ENCODE assay signal across 9 mouse cellular contexts in genomic region chr11:32384135-32384801, GRCm38 (mm10). TPM values are rescaled to one million over a fixed set of nuclear protein-coding genes. Genes with fewer than 3 reads are reported as not detected.
DNase-seq lines count a peak whose midpoint lies in the region; ATAC-seq and TF ChIP-seq lines count a peak whose summit lies in the region.
"Had no signal": no experiment of that assay in that cellular context is flagged by ENCODE, and none has a peak within 500 bp of the region (broad histone marks: within the 10 kb centered on the region; RNA-seq: fewer than 3 reads in every experiment).

No protein-coding gene starts in this region.

- H3K27ac ChIP-seq in kidney, postnatal 0 days, result peak overlapping the region; percentile 77
- peak overlapping the region; percentile 87 for H3K27ac ChIP-seq in embryonic fibroblast, embryonic 13.5 days (ENCODE audit: insufficient read depth, low read length)
- peak overlapping the region; percentile 87 for H3K27ac ChIP-seq in intestine, embryonic 14.5 days (ENCODE audit: low read depth)
- H3K27ac ChIP-seq in neural tube, embryonic 15.5 days (replicated peaks), result peak overlapping the region; percentile 74; the same call in 1 of the 2 replicates

- WGBS in kidney, postnatal 0 days, result 61% methylated on average over 7 of the region's 7 CpGs
- 82% methylated on average over 7 of the region's 7 CpGs for WGBS in intestine, embryonic 14.5 days
- WGBS in neural tube, embryonic 15.5 days, result 39% methylated on average over 7 of the region's 7 CpGs

- DNase-seq in kidney, postnatal 0 days (ENCODE audit: low spot score), result no peak
- no peak for DNase-seq in kidney, adult 8-10 months
- DNase-seq in intestine, embryonic 14.5 days (ENCODE audit: low spot score), result no peak
- DNase-seq in adrenal gland, adult 2 months, result no peak
- DNase-seq in yolk sac, embryonic 10.5 days (ENCODE audit: low spot score), result no peak
- DNase-seq: thymus, adult 18-20 months had no signal

- peaks cover 3% of the 10 kb centered on the region; the same call in 1 of the 2 replicates for H3K36me3 ChIP-seq in kidney, postnatal 0 days (ENCODE audit: insufficient read depth, low read length)
- peaks cover 42% of the 10 kb centered on the region for H3K36me3 ChIP-seq in intestine, embryonic 14.5 days (ENCODE audit: control insufficient read depth, insufficient read depth, low read length)
- H3K36me3 ChIP-seq in neural tube, embryonic 15.5 days, result peaks cover 34% of the 10 kb centered on the region

- ATAC-seq in kidney, postnatal 0 days (replicated peaks; ENCODE audit: low FRiP score, low read depth), result peak; percentile 29
- 0 out of 2 replicates have a peak, but pooled peaks have one; percentile 12 for ATAC-seq in intestine, embryonic 14.5 days (replicated peaks; ENCODE audit: low FRiP score, low TSS enrichment, low read depth)
- peak; percentile 22 for ATAC-seq in neural tube, embryonic 15.5 days (ENCODE audit: low FRiP score)
- no peak for ATAC-seq in activated CD4-positive, CD25-positive, alpha-beta regulatory T cell, adult 4 months

- H3K9ac ChIP-seq in kidney, postnatal 0 days (ENCODE audit: low read depth, low read length), result no peak overlapping the region
- H3K9ac ChIP-seq in intestine, embryonic 14.5 days (ENCODE audit: low read length), result no peak overlapping the region
- H3K9ac ChIP-seq in neural tube, embryonic 15.5 days (replicated peaks), result no peak overlapping the region

- no peaks in the 10 kb centered on the region for H3K9me3 ChIP-seq in kidney, postnatal 0 days (replicated peaks; ENCODE audit: low read length)
- H3K9me3 ChIP-seq in intestine, embryonic 14.5 days (ENCODE audit: control insufficient read depth, low read length), result no peaks in the 10 kb centered on the region
- H3K9me3 ChIP-seq in neural tube, embryonic 15.5 days (replicated peaks), result no peaks in the 10 kb centered on the region

- H3K27me3 ChIP-seq in kidney, postnatal 0 days (ENCODE audit: insufficient read depth, low read length), result no peaks in the 10 kb centered on the region
- no peaks in the 10 kb centered on the region for H3K27me3 ChIP-seq in intestine, embryonic 14.5 days (replicated peaks; ENCODE audit: control insufficient read depth, insufficient read depth, low read length)
- H3K27me3 ChIP-seq in neural tube, embryonic 15.5 days (replicated peaks), result no peaks in the 10 kb centered on the region

- no peak for TF ChIP-seq POLR2A in embryonic fibroblast, embryonic 13.5 days (IDR thresholded peaks at IDR 0.05; ENCODE audit: low read depth, low read length)

- no peak overlapping the region for H3K4me3 ChIP-seq in kidney, postnatal 0 days (replicated peaks; ENCODE audit: low read depth, low read length)
- H3K4me3 ChIP-seq in embryonic fibroblast, embryonic 13.5 days (ENCODE audit: insufficient read depth, low read length), result no peak overlapping the region
- H3K4me3 ChIP-seq in intestine, embryonic 14.5 days (ENCODE audit: low read depth, low read length), result no peak overlapping the region
- no peak overlapping the region for H3K4me3 ChIP-seq in neural tube, embryonic 15.5 days (replicated peaks)

- TF ChIP-seq CTCF in kidney, postnatal 0 days (IDR thresholded peaks at IDR 0.05; ENCODE audit: low read depth), result no peak
- TF ChIP-seq CTCF in embryonic fibroblast, embryonic 13.5 days (IDR thresholded peaks at IDR 0.05; ENCODE audit: borderline replicate concordance, insufficient read depth, low read length), result no peak

- H3K4me1 ChIP-seq in kidney, postnatal 0 days (replicated peaks; ENCODE audit: insufficient read depth, low read length), result peaks cover 10% of the 10 kb centered on the region
- H3K4me1 ChIP-seq in embryonic fibroblast, embryonic 13.5 days (ENCODE audit: control insufficient read depth, insufficient read depth, low read length), result peaks cover 6% of the 10 kb centered on the region
- peaks cover 6% of the 10 kb centered on the region; the same call in 1 of the 2 replicates for H3K4me1 ChIP-seq in intestine, embryonic 14.5 days (replicated peaks; ENCODE audit: control insufficient read depth, insufficient read depth, low read length)
- peaks cover 4% of the 10 kb centered on the region for H3K4me1 ChIP-seq in neural tube, embryonic 15.5 days

- H3K4me2 ChIP-seq in kidney, postnatal 0 days (ENCODE audit: low read length), result no peak overlapping the region
- H3K4me2 ChIP-seq in intestine, embryonic 14.5 days (ENCODE audit: low read length), result no peak overlapping the region
- no peak overlapping the region for H3K4me2 ChIP-seq in neural tube, embryonic 15.5 days

RNA-seq across cellular contexts. Expression of gene Sh3pxd2b, which starts 36.6 kb away (rescaled TPM):
- 6.6 TPM in 2 replicates for polyA plus RNA-seq in kidney, postnatal 0 days (2015; fragmentation: Nextera tagmentation; extraction: Ambion mirVana)
- 53.6 and 58.8 TPM in 2 replicates for polyA plus RNA-seq in embryonic fibroblast, embryonic 13.5 days (2011; ENCODE audit: insufficient read length, low read depth, missing spikeins)
- 20.0 and 23.1 TPM in 2 replicates for polyA plus RNA-seq in intestine, embryonic 14.5 days (2014; fragmentation: Nextera tagmentation; extraction: Ambion mirVana)
- 17.2 and 17.8 TPM in 2 replicates for polyA plus RNA-seq in neural tube, embryonic 15.5 days (2015; fragmentation: Nextera tagmentation; extraction: Ambion mirVana)
- 1 to 10 TPM; 5.2 to 7.4 TPM for total RNA-seq in adrenal gland, adult 2 months (2021)
- polyA plus RNA-seq in adrenal gland, adult 2 months (2012; rRNA removed), result 3.0 and 3.4 TPM in 2 replicates
- polyA plus RNA-seq in activated CD4-positive, CD25-positive, alpha-beta regulatory T cell, adult 4 months (2017; shearing (Covaris generic)), result under 1 TPM in 1 of 2 experiments, not detected in 1; 0.06 TPM
